Mouse (Mus musculus) stomach, postnatal 0 days (tissue): Measurements from ENCODE around the gene Akt3. TPM values are rescaled to one million over a fixed set of nuclear protein-coding genes. Genes with fewer than 3 reads are reported as not detected.

Source experiments
- ATAC-seq: fragments of 200-750 bp; cut with Nextera tagmentation; 2 replicates; pipeline ENCODE4 v1.8.0; 2017; ENCODE audit not compliant: low FRiP score, low TSS enrichment
- DNase-seq: peaks from one replicate; pipeline ENCODE4 v3.0.0-alpha.2; 2016; ENCODE audit warnings: low spot score
- H3K27ac ChIP-seq: fragments of 300-500 bp; sonication (generic); replicated peaks from 2 replicates; pipeline ENCODE4 v1.5.1; 2014; ENCODE audit warnings: mild to moderate bottlenecking, control low read depth
- H3K27me3 ChIP-seq: fragments of 300-500 bp; sonication (generic); 2 replicates; pipeline ENCODE4 v1.6.1; 2014; ENCODE audit warnings: low read length; ENCODE audit not compliant: control insufficient read depth, insufficient read depth
- H3K36me3 ChIP-seq: fragments of 300-500 bp; sonication (generic); 2 replicates; pipeline ENCODE4 v1.6.1; 2014; ENCODE audit warnings: low read length, mixed read lengths; ENCODE audit not compliant: control insufficient read depth, insufficient read depth
- H3K4me1 ChIP-seq: fragments of 300-500 bp; sonication (generic); replicated peaks from 2 replicates; pipeline ENCODE4 v1.6.1; 2014; ENCODE audit warnings: antibody characterized with exemption; ENCODE audit not compliant: control insufficient read depth, insufficient read depth
- H3K4me2 ChIP-seq: fragments of 300-500 bp; sonication (generic); replicated peaks from 2 replicates; pipeline ENCODE4 v1.6.1; 2014; ENCODE audit warnings: low read depth, mild to moderate bottlenecking, control low read depth, moderate library complexity
- H3K4me3 ChIP-seq: fragments of 300-500 bp; sonication (generic); 2 replicates; pipeline ENCODE4 v1.5.1; 2014; ENCODE audit warnings: low read depth, low read length, control low read depth
- H3K9ac ChIP-seq: fragments of 300-500 bp; sonication (generic); 2 replicates; pipeline ENCODE4 v1.6.1; 2014; ENCODE audit warnings: mild to moderate bottlenecking, low read length, control low read depth, mixed read lengths
- H3K9me3 ChIP-seq: fragments of 300-500 bp; sonication (generic); 2 replicates; pipeline ENCODE4 v1.6.1; 2016; ENCODE audit warnings: low read length; ENCODE audit not compliant: control insufficient read depth
- CTCF ChIP-seq: IDR thresholded peaks from 2 replicates; pipeline ENCODE4 v1.5.1; 2016; ENCODE audit warnings: antibody characterized with exemption, low read depth, mild to moderate bottlenecking, moderate library complexity
- EP300 ChIP-seq: optimal IDR thresholded peaks from 2 replicates; pipeline ENCODE3; 2016; ENCODE audit warnings: antibody characterized with exemption
- WGBS: fragments of 180-500 bp; shearing (Covaris S2); extraction: QIAGEN DNeasy Blood & Tissue Kit; methylation state at CpG from one replicate; pipeline ENCODE4 v1.1.7; 2014; 5-methylcytosine and 5-hydroxymethylcytosine counted together
- polyA plus RNA-seq: library from polyadenylated mRNA; unstranded; fragments of >200 nt; fragmentation: Nextera tagmentation; extraction: Ambion mirVana; gene quantifications from 2 replicates; pipeline ENCODE4 v1.2.1, GENCODE M21; 2015

Akt3 gene
- polyA plus RNA-seq, 1 experiment from 2014 or later, result 2.1 TPM

DNA sequence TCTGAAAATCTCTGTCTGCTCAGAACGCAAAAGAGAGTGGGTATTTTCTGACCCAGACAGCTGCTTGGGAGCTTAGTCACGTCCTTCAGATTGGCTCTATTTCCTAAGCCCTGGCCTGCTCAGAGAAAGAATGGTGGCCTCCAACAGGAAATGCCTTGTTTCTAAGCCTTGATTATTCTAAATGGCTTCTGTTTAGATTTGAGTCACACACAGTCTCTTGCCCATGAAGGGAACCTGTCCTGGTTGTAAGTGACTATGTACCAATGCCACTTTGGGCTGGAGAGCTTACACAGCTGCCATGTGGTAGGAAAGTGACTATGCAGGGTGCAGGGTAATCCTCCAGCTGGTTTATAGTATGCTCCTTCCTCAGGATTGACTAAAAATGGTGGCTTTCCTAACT is 243.7 kb downstream of the Akt3 start:
- 33% methylated on average over 2 of the region's 2 CpGs for WGBS
- no peak overlapping the region for H3K4me3 ChIP-seq
- ATAC-seq (peak; percentile 54; the same call in 1 of the 2 replicates), DNase-seq (no peak)
- H3K9me3 ChIP-seq, result no peaks in the 10 kb centered on the region
- H3K36me3 ChIP-seq, result no peaks in the 10 kb centered on the region
- peak overlapping the region; percentile 53; the same call in 1 of the 2 replicates for H3K27ac ChIP-seq
- TF ChIP-seq CTCF (no peak), EP300 (no peak)
- no peaks in the 10 kb centered on the region for H3K27me3 ChIP-seq
- 0 out of 2 replicates have a peak, but pooled peaks cover 2% of the 10 kb centered on the region for H3K4me1 ChIP-seq
- no peak overlapping the region for H3K9ac ChIP-seq
- no peak overlapping the region for H3K4me2 ChIP-seq

DNA sequence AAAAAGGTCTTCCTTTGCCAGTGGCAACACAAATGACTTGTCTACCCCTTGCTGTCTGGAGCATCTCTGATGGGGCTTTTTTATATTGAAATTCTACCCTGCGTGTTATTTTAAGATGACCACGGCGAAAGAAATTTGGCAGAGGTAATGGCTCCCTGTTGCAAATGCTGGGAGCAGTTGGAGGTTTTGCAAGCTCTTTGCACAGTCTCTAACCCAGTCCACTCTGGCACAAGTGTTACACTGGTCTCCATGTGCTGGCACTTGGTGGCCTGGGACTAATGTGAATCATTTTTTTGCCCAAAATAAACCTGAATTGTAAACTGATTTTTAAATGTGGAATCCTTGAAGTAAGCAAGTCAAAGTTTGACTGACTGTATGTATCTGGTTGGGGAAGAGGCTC is 244.2 kb downstream of the Akt3 start:
- H3K4me2 ChIP-seq, result no peak overlapping the region
- no peaks in the 10 kb centered on the region for H3K9me3 ChIP-seq
- H3K36me3 ChIP-seq, result no peaks in the 10 kb centered on the region
- no peak overlapping the region for H3K27ac ChIP-seq
- H3K27me3 ChIP-seq, result no peaks in the 10 kb centered on the region
- 0 out of 2 replicates have a peak, but pooled peaks cover 2% of the 10 kb centered on the region for H3K4me1 ChIP-seq
- H3K4me3 ChIP-seq, result no peak overlapping the region
- no peak for TF ChIP-seq CTCF
- 75% methylated on average over 3 of the region's 3 CpGs for WGBS
- no peak for DNase-seq
- no peak overlapping the region for H3K9ac ChIP-seq
- no peak for ATAC-seq

GRCm38 (mm10) chr1:177013313-177013712 is 244.7 kb downstream of the Akt3 start:
- DNase-seq (no peak), ATAC-seq (no peak)
- H3K9me3 ChIP-seq, result no peaks in the 10 kb centered on the region
- WGBS, result 82% methylated on average over 1 of the region's 1 CpGs
- H3K4me3 ChIP-seq, result no peak overlapping the region
- no peak for TF ChIP-seq CTCF
- TF ChIP-seq EP300, result no peak
- H3K27me3 ChIP-seq, result no peaks in the 10 kb centered on the region
- H3K36me3 ChIP-seq, result no peaks in the 10 kb centered on the region
- no peak overlapping the region for H3K4me2 ChIP-seq
- no peak overlapping the region for H3K9ac ChIP-seq
- H3K4me1 ChIP-seq, result 0 out of 2 replicates have a peak, but pooled peaks cover 2% of the 10 kb centered on the region
- H3K27ac ChIP-seq, result no peak overlapping the region

- no peak for ATAC-seq
- DNase-seq, result no peak
- Histone ChIP-seq H3K36me3 (no peaks in the 10 kb centered on the region), H3K27ac (no peak overlapping the region), H3K4me3 (no peak overlapping the region), H3K27me3 (no peaks in the 10 kb centered on the region), H3K4me1 (0 out of 2 replicates have a peak, but pooled peaks cover 2% of the 10 kb centered on the region), H3K9me3 (no peaks in the 10 kb centered on the region), H3K4me2 (no peak overlapping the region), H3K9ac (no peak overlapping the region)
- WGBS, result 76% methylated on average over 3 of the region's 3 CpGs
- no peak for TF ChIP-seq EP300
- no peak for TF ChIP-seq CTCF
Measured at GRCm38 (mm10) chr1:177012774-177013173, 245.2 kb downstream of the Akt3 start.

DNA sequence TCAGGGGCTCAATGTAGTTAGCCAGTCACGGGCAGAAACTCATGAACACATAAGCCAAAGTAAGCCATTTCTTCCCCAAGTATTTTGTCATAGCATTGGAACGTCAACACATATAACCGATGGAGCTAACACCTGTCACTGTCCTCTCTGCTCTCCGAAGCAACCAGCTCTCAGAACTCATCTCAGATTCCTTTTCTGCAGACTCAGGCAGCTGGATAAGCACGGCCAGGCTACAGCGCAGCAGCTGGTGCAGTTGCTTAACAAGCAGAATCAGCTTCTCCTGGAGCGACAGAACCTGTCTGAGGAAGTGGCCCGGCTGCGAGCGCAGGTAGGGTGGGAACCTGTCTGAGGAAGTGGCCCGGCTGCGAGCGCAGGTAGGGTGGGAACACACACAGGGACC is 246.3 kb downstream of the Akt3 start:
- H3K36me3 ChIP-seq, result no peaks in the 10 kb centered on the region
- WGBS, result 71% methylated on average over 13 of the region's 13 CpGs
- H3K4me2 ChIP-seq, result no peak overlapping the region
- TF ChIP-seq CTCF, result no peak
- TF ChIP-seq EP300, result no peak
- no peaks in the 10 kb centered on the region for H3K27me3 ChIP-seq
- DNase-seq (no peak), ATAC-seq (no peak)
- H3K4me3 ChIP-seq, result no peak overlapping the region
- 0 out of 2 replicates have a peak, but pooled peaks cover 2% of the 10 kb centered on the region for H3K4me1 ChIP-seq
- H3K27ac ChIP-seq, result no peak overlapping the region
- H3K9ac ChIP-seq, result no peak overlapping the region
- no peaks in the 10 kb centered on the region for H3K9me3 ChIP-seq

GRCm38 (mm10) chr1:177010607-177011302 is 247.2 kb downstream of the Akt3 start:
- no peak overlapping the region for H3K9ac ChIP-seq
- H3K4me3 ChIP-seq, result no peak overlapping the region
- 69% methylated on average over 6 of the region's 6 CpGs for WGBS
- TF ChIP-seq EP300 (no peak), CTCF (no peak)
- DNase-seq (no peak), ATAC-seq (no peak)
- H3K9me3 ChIP-seq, result no peaks in the 10 kb centered on the region
- H3K4me1 ChIP-seq, result 0 out of 2 replicates have a peak, but pooled peaks cover 2% of the 10 kb centered on the region
- H3K27me3 ChIP-seq, result no peaks in the 10 kb centered on the region
- no peak overlapping the region for H3K27ac ChIP-seq
- H3K36me3 ChIP-seq, result no peaks in the 10 kb centered on the region
- no peak overlapping the region for H3K4me2 ChIP-seq
